9 mouse cellular contexts compared by ENCODE assay signal in genomic region chr4:142249401-142249800, GRCm38 (mm10). TPM values are rescaled to one million over a fixed set of nuclear protein-coding genes. Genes with fewer than 3 reads are reported as not detected.
DNase-seq lines count a peak whose midpoint lies in the region; ATAC-seq lines count a peak whose summit lies in the region.
"Had no signal": no experiment of that assay in that cellular context is flagged by ENCODE, and none has a peak within 500 bp of the region (broad histone marks: within the 10 kb centered on the region; RNA-seq: fewer than 3 reads in every experiment).

No protein-coding gene starts in this region.

- no peaks in the 10 kb centered on the region for H3K27me3 ChIP-seq in midbrain, embryonic 11.5 days (ENCODE audit: control insufficient read depth, insufficient read depth, low read length)

- H3K9me3 ChIP-seq in midbrain, embryonic 11.5 days (ENCODE audit: control insufficient read depth, low read length) = no peaks in the 10 kb centered on the region

- peak; percentile 52 for ATAC-seq in midbrain, embryonic 11.5 days (ENCODE audit: low FRiP score)

- no peak overlapping the region for H3K4me2 ChIP-seq in midbrain, embryonic 11.5 days

- no peak overlapping the region for H3K9ac ChIP-seq in midbrain, embryonic 11.5 days (ENCODE audit: low read length)

- intact Hi-C loops in left cerebral cortex, postnatal 4 days (cut with DNase I) = loop anchor here (5.0 kb wide), 1 partner anchor 97 kb away; no protein-coding TSS in a partner anchor

- peak; percentile 57 for DNase-seq in layer of hippocampus, adult 11-12 months (ENCODE audit: low spot score)
- no peak for DNase-seq in layer of hippocampus, postnatal 36 days
- peak; percentile 92 for DNase-seq in R1 (ENCODE audit: low read depth, low spot score)
- DNase-seq in cerebellum, postnatal 14 days = peak; percentile 74 to 75
- DNase-seq in heart, postnatal 4 days = peak; percentile 69
- peak; percentile 44 for DNase-seq in left cerebral cortex, postnatal 4 days
- peak; percentile 97 for DNase-seq in midbrain, embryonic 11.5 days (ENCODE audit: low spot score, missing footprints)
- peak; percentile 62 for DNase-seq in thymus, postnatal 14 days

- WGBS in midbrain, embryonic 11.5 days = 28% methylated on average over 9 of the region's 9 CpGs

- H3K4me1 ChIP-seq in midbrain, embryonic 11.5 days (ENCODE audit: control insufficient read depth, insufficient read depth, low read length) = peaks cover 6% of the 10 kb centered on the region

- H3K4me3 ChIP-seq in midbrain, embryonic 11.5 days (ENCODE audit: low read depth, low read length) = no peak overlapping the region

- H3K27ac ChIP-seq in midbrain, embryonic 11.5 days (ENCODE audit: low read depth, low read length) = no peak overlapping the region

- no peaks in the 10 kb centered on the region for H3K36me3 ChIP-seq in midbrain, embryonic 11.5 days (ENCODE audit: control insufficient read depth, insufficient read depth, low read length)

RNA-seq across cellular contexts. Expression of gene Kazn, which starts 10.2 kb away (rescaled TPM):
- 10 to 100 TPM; 46.1 to 46.9 TPM for total RNA-seq in layer of hippocampus, postnatal 36 days (2021)
- 1 to 10 TPM; 7.5 to 7.7 TPM for total RNA-seq in heart, postnatal 4 days (2021)
- 10 to 100 TPM; 68.9 to 70.4 TPM for total RNA-seq in left cerebral cortex, postnatal 4 days (2021)
- 9.2 and 12.1 TPM in 2 replicates for polyA plus RNA-seq in midbrain, embryonic 11.5 days (2014; fragmentation: Nextera tagmentation; extraction: Ambion mirVana)
- total RNA-seq: neutrophil, adult 5-6 weeks had no signal

Comparison
In these comparisons a context has a peak if more than half of its experiments do, and no peak if none do; other contexts are left out.
1. DNase-seq: peak in layer of hippocampus, adult 11-12 months (single experiment), R1 (single experiment), cerebellum, postnatal 14 days (2 of 2), heart, postnatal 4 days (single experiment), left cerebral cortex, postnatal 4 days (single experiment), midbrain, embryonic 11.5 days (single experiment) and thymus, postnatal 14 days (single experiment); none in layer of hippocampus, postnatal 36 days (0 of 2).
2. RNA of gene Kazn, which starts 10.2 kb away (total RNA-seq): 68.9 to 70.4 TPM in left cerebral cortex, postnatal 4 days and 46.1 to 46.9 TPM in layer of hippocampus, postnatal 36 days; 7.5 to 7.7 TPM in heart, postnatal 4 days; every median in the first group is over 4 times any median in the second.